Mouse (Mus musculus) liver, embryonic 11.5 days (tissue): ENCODE data around the gene Ryr2. TPM values are rescaled to one million over a fixed set of nuclear protein-coding genes. Genes with fewer than 3 reads are reported as not detected.

Experiments used
- ATAC-seq: fragments of 200-750 bp; cut with Nextera tagmentation; replicated peaks from 2 replicates; pipeline ENCODE4 v1.8.0; 2017; ENCODE audit warnings: moderate number of reproducible peaks, mild to moderate bottlenecking, moderate TSS enrichment, moderate library complexity; ENCODE audit not compliant: low FRiP score
- DNase-seq: peaks from one replicate; pipeline ENCODE4 v3.0.0-alpha.2; 2017; ENCODE audit warnings: low spot score
- H3K27ac ChIP-seq: fragments of 300-500 bp; sonication (generic); 2 replicates; pipeline ENCODE4 v1.5.1; 2014; ENCODE audit warnings: mild to moderate bottlenecking, low read depth, low read length, control low read depth
- H3K27me3 ChIP-seq: fragments of 300-500 bp; sonication (generic); replicated peaks from 2 replicates; pipeline ENCODE4 v1.6.1; 2014; ENCODE audit warnings: low read length, mixed read lengths; ENCODE audit not compliant: control insufficient read depth, insufficient read depth
- H3K36me3 ChIP-seq: fragments of 300-500 bp; sonication (generic); 2 replicates; pipeline ENCODE4 v1.6.1; 2014; ENCODE audit warnings: mild to moderate bottlenecking, low read length, moderate library complexity, mixed read lengths; ENCODE audit not compliant: control insufficient read depth, insufficient read depth
- H3K4me1 ChIP-seq: fragments of 300-500 bp; sonication (generic); replicated peaks from 2 replicates; pipeline ENCODE4 v1.6.1; 2014; ENCODE audit warnings: low read length, mixed read lengths; ENCODE audit not compliant: control insufficient read depth, insufficient read depth
- H3K4me2 ChIP-seq: fragments of 300-500 bp; sonication (generic); 2 replicates; pipeline ENCODE4 v1.6.1; 2014; ENCODE audit warnings: mild to moderate bottlenecking, control low read depth, moderate library complexity
- H3K4me3 ChIP-seq: fragments of 300-500 bp; sonication (generic); 2 replicates; pipeline ENCODE4 v1.5.1; 2014; ENCODE audit warnings: low read depth, low read length, control low read depth
- H3K9ac ChIP-seq: fragments of 300-500 bp; sonication (generic); 2 replicates; pipeline ENCODE4 v1.6.1; 2014; ENCODE audit warnings: low read depth, low read length, control low read depth
- H3K9me3 ChIP-seq: fragments of 300-500 bp; sonication (generic); 2 replicates; pipeline ENCODE4 v1.6.1; 2016; ENCODE audit warnings: low read length, inconsistent platforms, mixed read lengths; ENCODE audit not compliant: control insufficient read depth
- WGBS: fragments of 180-500 bp; shearing (Covaris S2); extraction: QIAGEN DNeasy Blood & Tissue Kit; methylation state at CpG from one replicate; pipeline ENCODE4 v1.1.7; 2014; 5-methylcytosine and 5-hydroxymethylcytosine counted together
- polyA plus RNA-seq: library from polyadenylated mRNA; unstranded; fragments of >200 nt; fragmentation: Nextera tagmentation; extraction: Ambion mirVana; gene quantifications from 2 replicates; pipeline ENCODE4 v1.2.1, GENCODE M21; 2014

Gene Ryr2
- polyA plus RNA-seq, 1 experiment from 2014 or later = 0.88 TPM

GRCm38 (mm10) chr13:12008995-12009689, 97.6 kb downstream of the Ryr2 start:
- H3K9ac ChIP-seq = no peak overlapping the region
- no peak for DNase-seq
- no peaks in the 10 kb centered on the region for H3K9me3 ChIP-seq
- no peak overlapping the region for H3K27ac ChIP-seq
- ATAC-seq = no peak
- no peak overlapping the region for H3K4me2 ChIP-seq
- WGBS = 72% methylated on average over 6 of the region's 6 CpGs
- H3K4me1 ChIP-seq = no peaks in the 10 kb centered on the region
- no peak overlapping the region for H3K4me3 ChIP-seq
- no peaks in the 10 kb centered on the region for H3K36me3 ChIP-seq
- no peaks in the 10 kb centered on the region for H3K27me3 ChIP-seq

GRCm38 (mm10) chr13:12007579-12007978, 99.2 kb downstream of the Ryr2 start:
- no peaks in the 10 kb centered on the region for H3K4me1 ChIP-seq
- H3K27me3 ChIP-seq = no peaks in the 10 kb centered on the region
- no peak overlapping the region for H3K4me3 ChIP-seq
- no peak overlapping the region for H3K9ac ChIP-seq
- ATAC-seq (no peak), DNase-seq (no peak)
- H3K36me3 ChIP-seq = no peaks in the 10 kb centered on the region
- 58% methylated on average over 2 of the region's 2 CpGs for WGBS
- H3K27ac ChIP-seq = no peak overlapping the region
- H3K9me3 ChIP-seq = no peaks in the 10 kb centered on the region
- no peak overlapping the region for H3K4me2 ChIP-seq

GRCm38 (mm10) chr13:12001891-12002294, 104.9 kb downstream of the Ryr2 start:
- Histone ChIP-seq H3K9ac (no peak overlapping the region), H3K4me1 (no peaks in the 10 kb centered on the region), H3K9me3 (no peaks in the 10 kb centered on the region), H3K27ac (no peak overlapping the region), H3K36me3 (no peaks in the 10 kb centered on the region), H3K4me3 (no peak overlapping the region), H3K27me3 (no peaks in the 10 kb centered on the region), H3K4me2 (no peak overlapping the region)
- WGBS = 52% methylated on average over 3 of the region's 3 CpGs
- ATAC-seq (no peak), DNase-seq (no peak)

GRCm38 (mm10) chr13:11999851-12000250, 106.9 kb downstream of the Ryr2 start:
- Histone ChIP-seq H3K4me1 (no peaks in the 10 kb centered on the region), H3K4me3 (no peak overlapping the region), H3K27me3 (no peaks in the 10 kb centered on the region), H3K27ac (no peak overlapping the region), H3K4me2 (no peak overlapping the region), H3K36me3 (no peaks in the 10 kb centered on the region), H3K9me3 (no peaks in the 10 kb centered on the region), H3K9ac (no peak overlapping the region)
- 62% methylated on average over 4 of the region's 4 CpGs for WGBS
- DNase-seq (no peak), ATAC-seq (no peak)

GRCm38 (mm10) chr13:11997366-11997765, 109.4 kb downstream of the Ryr2 start:
- H3K9ac ChIP-seq = no peak overlapping the region
- no peak overlapping the region for H3K27ac ChIP-seq
- no peak for ATAC-seq
- no peaks in the 10 kb centered on the region for H3K9me3 ChIP-seq
- DNase-seq = no peak
- H3K27me3 ChIP-seq = no peaks in the 10 kb centered on the region
- no peak overlapping the region for H3K4me2 ChIP-seq
- no peaks in the 10 kb centered on the region for H3K4me1 ChIP-seq
- no peak overlapping the region for H3K4me3 ChIP-seq
- no peaks in the 10 kb centered on the region for H3K36me3 ChIP-seq
- WGBS = 67% methylated on average over 2 of the region's 2 CpGs

- no peaks in the 10 kb centered on the region for H3K4me1 ChIP-seq
- no peaks in the 10 kb centered on the region for H3K36me3 ChIP-seq
- ATAC-seq (no peak), DNase-seq (no peak)
- H3K4me2 ChIP-seq = no peak overlapping the region
- H3K9ac ChIP-seq = no peak overlapping the region
- H3K4me3 ChIP-seq = no peak overlapping the region
- 73% methylated on average over 4 of the region's 4 CpGs for WGBS
- H3K27me3 ChIP-seq = no peaks in the 10 kb centered on the region
- H3K27ac ChIP-seq = no peak overlapping the region
- no peaks in the 10 kb centered on the region for H3K9me3 ChIP-seq
These were observed 119.2 kb downstream of the Ryr2 start for GRCm38 (mm10) chr13:11987556-11987955.

GRCm38 (mm10) chr13:11985056-11985455, 121.7 kb downstream of the Ryr2 start:
- no peak overlapping the region for H3K9ac ChIP-seq
- H3K36me3 ChIP-seq = no peaks in the 10 kb centered on the region
- H3K9me3 ChIP-seq = no peaks in the 10 kb centered on the region
- DNase-seq = no peak
- WGBS = 92% methylated on average over 3 of the region's 3 CpGs
- H3K4me2 ChIP-seq = no peak overlapping the region
- no peak overlapping the region for H3K27ac ChIP-seq
- no peaks in the 10 kb centered on the region for H3K4me1 ChIP-seq
- no peak overlapping the region for H3K4me3 ChIP-seq
- ATAC-seq = no peak
- no peaks in the 10 kb centered on the region for H3K27me3 ChIP-seq

GRCm38 (mm10) chr13:11978997-11979396, 127.7 kb downstream of the Ryr2 start:
- no peak overlapping the region for H3K9ac ChIP-seq
- ATAC-seq (no peak), DNase-seq (no peak)
- H3K27me3 ChIP-seq = no peaks in the 10 kb centered on the region
- no peak overlapping the region for H3K4me3 ChIP-seq
- H3K27ac ChIP-seq = no peak overlapping the region
- no peaks in the 10 kb centered on the region for H3K4me1 ChIP-seq
- no peak overlapping the region for H3K4me2 ChIP-seq
- no peaks in the 10 kb centered on the region for H3K9me3 ChIP-seq
- no peaks in the 10 kb centered on the region for H3K36me3 ChIP-seq

- DNase-seq = no peak
These were observed 128.4 kb downstream of the Ryr2 start for GRCm38 (mm10) chr13:11978359-11978758.

More at GRCm38 (mm10) chr13:11978359-11978758, 128.4 kb downstream of the Ryr2 start:
- Histone ChIP-seq H3K4me3 (no peak overlapping the region), H3K9ac (no peak overlapping the region), H3K36me3 (no peaks in the 10 kb centered on the region), H3K9me3 (no peaks in the 10 kb centered on the region), H3K27ac (no peak overlapping the region), H3K4me2 (no peak overlapping the region), H3K4me1 (no peaks in the 10 kb centered on the region), H3K27me3 (no peaks in the 10 kb centered on the region)
- WGBS = 59% methylated on average over 2 of the region's 2 CpGs
- ATAC-seq = no peak
